Mouse (Mus musculus) forebrain, embryonic 14.5 days (tissue): ENCODE measurements around the gene Sec24b. TPM values are rescaled to one million over a fixed set of nuclear protein-coding genes. Genes with fewer than 3 reads are reported as not detected.

ENCODE experiments used
- ATAC-seq: fragments of 200-750 bp; cut with Nextera tagmentation; 2 replicates; pipeline ENCODE4 v1.8.0; 2017; ENCODE audit warnings: mild to moderate bottlenecking, moderate library complexity
- DNase-seq: peaks from one replicate; pipeline ENCODE4 v3.0.0-alpha.2; 2015; ENCODE audit warnings: low spot score
- H3K27ac ChIP-seq: fragments of 300-500 bp; sonication (generic); 2 replicates; pipeline ENCODE4 v1.5.1; 2014; ENCODE audit warnings: low read depth, mild to moderate bottlenecking, control low read depth, low read length, moderate library complexity
- H3K27me3 ChIP-seq: fragments of 300-500 bp; sonication (generic); replicated peaks from 2 replicates; pipeline ENCODE4 v1.6.1; 2014; ENCODE audit warnings: low read length, control low read depth, mixed read lengths; ENCODE audit not compliant: control insufficient read depth, insufficient read depth
- H3K36me3 ChIP-seq: fragments of 300-500 bp; sonication (generic); 2 replicates; pipeline ENCODE4 v1.6.1; 2014; ENCODE audit warnings: low read length, control low read depth; ENCODE audit not compliant: control insufficient read depth, insufficient read depth
- H3K4me1 ChIP-seq: fragments of 300-500 bp; sonication (generic); 2 replicates; pipeline ENCODE4 v1.6.1; 2014; ENCODE audit warnings: antibody characterized with exemption, low read length, control low read depth; ENCODE audit not compliant: control insufficient read depth, insufficient read depth
- H3K4me2 ChIP-seq: fragments of 300-500 bp; sonication (generic); 2 replicates; pipeline ENCODE4 v1.6.1; 2014; ENCODE audit warnings: mild to moderate bottlenecking, control low read depth, low read length
- H3K4me3 ChIP-seq: fragments of 300-500 bp; sonication (generic); 2 replicates; pipeline ENCODE4 v1.5.1; 2014; ENCODE audit warnings: low read depth, low read length, control low read depth
- H3K9ac ChIP-seq: fragments of 300-500 bp; sonication (generic); 2 replicates; pipeline ENCODE4 v1.6.1; 2014; ENCODE audit warnings: mild to moderate bottlenecking, low read length, control low read depth, moderate library complexity
- H3K9me3 ChIP-seq: fragments of 300-500 bp; sonication (generic); replicated peaks from 2 replicates; pipeline ENCODE4 v1.6.1; 2016; ENCODE audit warnings: low read length, control low read depth, mixed read lengths; ENCODE audit not compliant: control insufficient read depth
- WGBS: fragments of 180-500 bp; shearing (Covaris S2); extraction: QIAGEN DNeasy Blood & Tissue Kit; methylation state at CpG from one replicate; pipeline ENCODE4 v1.1.7; 2014; 5-methylcytosine and 5-hydroxymethylcytosine counted together
- polyA plus RNA-seq: library from polyadenylated mRNA; unstranded; fragments of >200 nt; fragmentation: Nextera tagmentation; extraction: Ambion mirVana; gene quantifications from 2 replicates; pipeline ENCODE4 v1.2.1, GENCODE M21; 2014

The Sec24b gene
- polyA plus RNA-seq, 1 experiment from 2014 or later: 23.8 TPM

GRCm38 (mm10) chr3:129998001-129998400 is 63.4 kb downstream of the Sec24b start:
- Histone ChIP-seq H3K27ac (no peak overlapping the region), H3K36me3 (peaks cover 90% of the 10 kb centered on the region), H3K4me3 (no peak overlapping the region), H3K9ac (no peak overlapping the region), H3K9me3 (no peaks in the 10 kb centered on the region), H3K27me3 (no peaks in the 10 kb centered on the region), H3K4me2 (no peak overlapping the region), H3K4me1 (no peaks in the 10 kb centered on the region)
- WGBS: 93% methylated on average over 7 of the region's 7 CpGs
- no peak for ATAC-seq
- no peak for DNase-seq

GRCm38 (mm10) chr3:129997324-129997723 is 64.0 kb downstream of the Sec24b start:
- DNase-seq (no peak), ATAC-seq (no peak)
- no peak overlapping the region for H3K9ac ChIP-seq
- no peaks in the 10 kb centered on the region for H3K27me3 ChIP-seq
- H3K4me1 ChIP-seq: no peaks in the 10 kb centered on the region
- no peak overlapping the region for H3K27ac ChIP-seq
- no peak overlapping the region for H3K4me3 ChIP-seq
- WGBS: 87% methylated on average over 3 of the region's 3 CpGs
- H3K4me2 ChIP-seq: no peak overlapping the region
- no peaks in the 10 kb centered on the region for H3K9me3 ChIP-seq
- peaks cover 90% of the 10 kb centered on the region for H3K36me3 ChIP-seq

DNA sequence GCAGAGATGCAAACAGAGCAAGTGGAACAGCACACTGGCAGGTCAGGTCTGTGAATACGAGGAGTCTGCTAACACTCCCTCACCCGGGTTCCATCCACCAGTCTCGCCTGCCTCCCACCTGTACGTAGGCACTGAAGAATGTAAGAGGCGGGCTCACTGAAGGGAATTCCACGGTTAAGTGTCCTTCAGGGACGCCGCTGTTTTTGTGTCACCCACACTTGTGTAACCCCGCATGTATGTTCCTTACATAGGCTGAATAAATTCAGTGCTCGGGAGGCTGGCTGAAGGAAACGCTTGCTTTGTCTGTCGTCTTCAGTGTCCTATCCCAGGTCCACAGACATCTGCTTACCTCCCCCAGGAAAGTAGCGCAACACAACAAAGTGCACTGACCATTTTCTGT is 74.1 kb downstream of the Sec24b start:
- no peak overlapping the region for H3K4me2 ChIP-seq
- DNase-seq (no peak), ATAC-seq (no peak)
- no peak overlapping the region for H3K27ac ChIP-seq
- H3K4me3 ChIP-seq: no peak overlapping the region
- no peaks in the 10 kb centered on the region for H3K9me3 ChIP-seq
- no peaks in the 10 kb centered on the region for H3K27me3 ChIP-seq
- H3K36me3 ChIP-seq: peaks cover 88% of the 10 kb centered on the region
- H3K4me1 ChIP-seq: no peaks in the 10 kb centered on the region
- H3K9ac ChIP-seq: no peak overlapping the region
- 98% methylated on average over 13 of the region's 13 CpGs for WGBS

DNA sequence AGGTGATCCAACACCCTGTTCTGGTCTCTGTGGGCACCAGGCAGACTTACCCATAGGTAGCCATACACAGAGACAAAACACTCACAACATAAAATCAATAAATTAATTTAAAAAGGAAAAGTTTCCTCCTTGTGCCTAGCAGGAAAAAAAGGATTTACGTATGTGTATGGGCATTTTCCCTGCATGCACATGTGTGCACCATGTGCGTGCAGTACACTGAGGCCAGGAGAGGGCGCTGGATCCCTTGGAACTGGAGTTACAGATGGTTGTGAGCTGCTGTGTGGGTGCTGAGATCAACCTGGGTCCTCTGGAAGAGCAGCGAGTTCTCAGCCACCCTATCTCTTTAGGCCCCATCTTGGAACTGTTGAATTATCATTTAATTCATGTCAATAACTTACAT is 76.0 kb downstream of the Sec24b start:
- no peak for DNase-seq
- H3K4me2 ChIP-seq: no peak overlapping the region
- H3K9ac ChIP-seq: no peak overlapping the region
- no peaks in the 10 kb centered on the region for H3K9me3 ChIP-seq
- no peak for ATAC-seq
- H3K4me3 ChIP-seq: no peak overlapping the region
- 89% methylated on average over 4 of the region's 4 CpGs for whole genome bisulfite sequencing
- H3K27ac ChIP-seq: no peak overlapping the region
- H3K36me3 ChIP-seq: peaks cover 78% of the 10 kb centered on the region
- no peaks in the 10 kb centered on the region for H3K27me3 ChIP-seq
- no peaks in the 10 kb centered on the region for H3K4me1 ChIP-seq

- Histone ChIP-seq H3K4me1 (no peaks in the 10 kb centered on the region), H3K36me3 (peaks cover 73% of the 10 kb centered on the region), H3K4me2 (no peak overlapping the region), H3K27ac (no peak overlapping the region), H3K4me3 (no peak overlapping the region), H3K9me3 (no peaks in the 10 kb centered on the region), H3K27me3 (no peaks in the 10 kb centered on the region), H3K9ac (no peak overlapping the region)
- DNase-seq (no peak), ATAC-seq (no peak)
- 94% methylated on average over 5 of the region's 5 CpGs for WGBS
Observed at GRCm38 (mm10) chr3:129984797-129985196, 76.6 kb downstream of the Sec24b start.

DNA sequence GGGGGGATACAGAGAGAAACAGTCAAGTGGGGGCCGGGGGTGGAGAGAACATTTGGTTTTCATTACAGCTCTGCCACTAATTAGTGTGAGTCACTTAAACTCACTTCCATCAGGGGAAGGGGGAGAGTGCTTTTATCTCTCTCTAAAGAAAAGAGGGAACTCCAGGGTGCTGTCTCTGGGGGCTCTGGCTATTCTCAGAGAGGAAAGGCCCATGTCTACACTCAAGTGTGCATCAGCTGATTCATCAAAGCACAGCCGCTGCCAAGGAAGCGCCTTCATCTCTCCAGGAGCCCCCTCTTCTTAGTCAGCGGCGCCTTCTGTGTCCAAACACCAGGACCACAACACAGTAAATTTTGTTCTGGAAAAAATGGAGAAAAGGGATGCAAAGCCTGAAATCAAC is 79.1 kb downstream of the Sec24b start:
- Histone ChIP-seq H3K4me3 (no peak overlapping the region), H3K9me3 (no peaks in the 10 kb centered on the region), H3K4me1 (no peaks in the 10 kb centered on the region), H3K36me3 (peaks cover 47% of the 10 kb centered on the region), H3K27ac (no peak overlapping the region), H3K9ac (no peak overlapping the region), H3K4me2 (no peak overlapping the region), H3K27me3 (no peaks in the 10 kb centered on the region)
- no peak for DNase-seq
- ATAC-seq: no peak
- 58% methylated on average over 5 of the region's 5 CpGs for WGBS

GRCm38 (mm10) chr3:129981756-129982155 is 79.6 kb downstream of the Sec24b start:
- 89% methylated on average over 11 of the region's 11 CpGs for WGBS
- ATAC-seq: no peak

DNA sequence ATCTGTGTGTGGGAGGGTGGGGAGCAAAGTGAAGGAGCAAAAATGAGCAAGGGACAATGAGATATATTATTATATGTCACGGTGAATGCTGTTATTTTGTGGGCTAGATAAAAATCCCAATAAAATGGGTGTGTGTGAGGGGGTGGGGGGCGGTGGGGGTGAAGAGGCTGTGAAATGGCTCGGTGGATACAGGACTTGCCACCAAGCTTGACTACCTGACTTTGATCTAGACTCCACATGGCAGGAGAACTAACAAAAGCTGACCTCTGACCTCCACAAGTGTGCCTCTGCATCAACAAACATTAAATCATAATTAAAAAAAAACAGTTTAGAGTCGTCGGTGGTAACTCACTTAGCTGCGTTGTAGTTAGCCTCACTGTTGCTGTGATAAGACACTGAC is 81.8 kb downstream of the Sec24b start:
- H3K4me3 ChIP-seq: no peak overlapping the region
- no peak overlapping the region for H3K9ac ChIP-seq
- ATAC-seq (no peak), DNase-seq (no peak)
- H3K27me3 ChIP-seq: no peaks in the 10 kb centered on the region
- peaks cover 24% of the 10 kb centered on the region; the same call in 1 of the 2 replicates for H3K36me3 ChIP-seq
- WGBS: 72% methylated on average over 6 of the region's 6 CpGs
- H3K27ac ChIP-seq: no peak overlapping the region
- no peaks in the 10 kb centered on the region for H3K9me3 ChIP-seq
- H3K4me1 ChIP-seq: no peaks in the 10 kb centered on the region
- no peak overlapping the region for H3K4me2 ChIP-seq

More at GRCm38 (mm10) chr3:129981756-129982155, 79.6 kb downstream of the Sec24b start:
- H3K9me3 ChIP-seq: no peaks in the 10 kb centered on the region
- no peak overlapping the region for H3K27ac ChIP-seq
- H3K4me1 ChIP-seq: no peaks in the 10 kb centered on the region
- H3K9ac ChIP-seq: no peak overlapping the region
- H3K36me3 ChIP-seq: peaks cover 42% of the 10 kb centered on the region
- no peak for DNase-seq
- H3K4me2 ChIP-seq: no peak overlapping the region
- no peaks in the 10 kb centered on the region for H3K27me3 ChIP-seq
- H3K4me3 ChIP-seq: no peak overlapping the region

GRCm38 (mm10) chr3:129978716-129979115 is 82.6 kb downstream of the Sec24b start:
- H3K27me3 ChIP-seq: no peaks in the 10 kb centered on the region
- H3K27ac ChIP-seq: no peak overlapping the region
- ATAC-seq (no peak), DNase-seq (no peak)
- H3K9me3 ChIP-seq: no peaks in the 10 kb centered on the region
- no peaks in the 10 kb centered on the region for H3K4me1 ChIP-seq
- H3K4me3 ChIP-seq: no peak overlapping the region
- WGBS: 91% methylated on average over 9 of the region's 9 CpGs
- no peak overlapping the region for H3K4me2 ChIP-seq
- peaks cover 19% of the 10 kb centered on the region; the same call in 1 of the 2 replicates for H3K36me3 ChIP-seq
- no peak overlapping the region for H3K9ac ChIP-seq
